Mouse (Mus musculus) cortical plate, adult 2 months (tissue): Measurements from ENCODE around the gene Itpr2.

Experiments used
- CTCF ChIP-seq: fragments of 200-500 bp; IDR thresholded peaks from 2 replicates; pipeline ENCODE4 v1.5.1; 2011; ENCODE audit warnings: mild to moderate bottlenecking, control low read depth, low read length; ENCODE audit not compliant: insufficient read depth; ENCODE audit errors: extremely low read depth
- POLR2A ChIP-seq: fragments of 200-500 bp; IDR thresholded peaks from 2 replicates; pipeline ENCODE4 v1.6.1; 2011; ENCODE audit warnings: mild to moderate bottlenecking, low read length, control low read depth; ENCODE audit not compliant: insufficient read depth; ENCODE audit errors: extremely low read depth

GRCm38 (mm10) chr6:146197868-146198379, 304.1 kb downstream of the Itpr2 start:
- no peak for TF ChIP-seq POLR2A
- no peak for TF ChIP-seq CTCF
